Mouse (Mus musculus) liver, embryonic 15.5 days (tissue): Measurements from ENCODE around the gene Clip4. TPM values are rescaled to one million over a fixed set of nuclear protein-coding genes. Genes with fewer than 3 reads are reported as not detected.

ENCODE experiments used
- ATAC-seq: fragments of 200-750 bp; cut with Nextera tagmentation; 2 replicates; pipeline ENCODE4 v1.8.0; 2017; ENCODE audit warnings: moderate number of reproducible peaks, mild to moderate bottlenecking, moderate library complexity; ENCODE audit not compliant: insufficient read depth
- H3K27ac ChIP-seq: fragments of 300-500 bp; sonication (generic); replicated peaks from 2 replicates; pipeline ENCODE4 v1.5.1; 2015; ENCODE audit warnings: mild to moderate bottlenecking, inconsistent platforms
- H3K27me3 ChIP-seq: fragments of 300-500 bp; sonication (generic); 2 replicates; pipeline ENCODE4 v1.6.1; 2015; ENCODE audit warnings: mild to moderate bottlenecking, inconsistent platforms
- H3K36me3 ChIP-seq: fragments of 300-500 bp; sonication (generic); replicated peaks from 2 replicates; pipeline ENCODE4 v1.6.1; 2015; ENCODE audit warnings: moderate library complexity, mild to moderate bottlenecking, inconsistent platforms
- H3K4me1 ChIP-seq: fragments of 300-500 bp; sonication (generic); replicated peaks from 2 replicates; pipeline ENCODE4 v1.6.1; 2015; ENCODE audit warnings: inconsistent platforms
- H3K4me2 ChIP-seq: fragments of 300-500 bp; sonication (generic); 2 replicates; pipeline ENCODE4 v1.6.1; 2015; ENCODE audit warnings: moderate library complexity, mild to moderate bottlenecking, inconsistent platforms
- H3K4me3 ChIP-seq: fragments of 300-500 bp; sonication (generic); replicated peaks from 2 replicates; pipeline ENCODE4 v1.5.1; 2015; ENCODE audit warnings: mild to moderate bottlenecking, inconsistent platforms
- H3K9ac ChIP-seq: fragments of 300-500 bp; sonication (generic); 2 replicates; pipeline ENCODE4 v1.6.1; 2015; ENCODE audit warnings: moderate library complexity, mild to moderate bottlenecking, inconsistent platforms
- H3K9me3 ChIP-seq: fragments of 300-500 bp; sonication (generic); replicated peaks from 2 replicates; pipeline ENCODE4 v1.6.1; 2016; ENCODE audit warnings: inconsistent platforms
- WGBS: fragments of 180-500 bp; shearing (Covaris S2); methylation state at CpG from one replicate; pipeline ENCODE4 v1.1.7; 2015; ENCODE audit warnings: mixed read lengths; ENCODE audit not compliant: insufficient replicate concordance; 5-methylcytosine and 5-hydroxymethylcytosine counted together
- polyA plus RNA-seq: library from polyadenylated mRNA; unstranded; fragments of >200 nt; fragmentation: Nextera tagmentation; extraction: Ambion mirVana; gene quantifications from 2 replicates; pipeline ENCODE4 v1.2.1, GENCODE M21; 2015

Clip4 gene
- polyA plus RNA-seq, 1 experiment from 2014 or later, result 0.46 TPM

DNA sequence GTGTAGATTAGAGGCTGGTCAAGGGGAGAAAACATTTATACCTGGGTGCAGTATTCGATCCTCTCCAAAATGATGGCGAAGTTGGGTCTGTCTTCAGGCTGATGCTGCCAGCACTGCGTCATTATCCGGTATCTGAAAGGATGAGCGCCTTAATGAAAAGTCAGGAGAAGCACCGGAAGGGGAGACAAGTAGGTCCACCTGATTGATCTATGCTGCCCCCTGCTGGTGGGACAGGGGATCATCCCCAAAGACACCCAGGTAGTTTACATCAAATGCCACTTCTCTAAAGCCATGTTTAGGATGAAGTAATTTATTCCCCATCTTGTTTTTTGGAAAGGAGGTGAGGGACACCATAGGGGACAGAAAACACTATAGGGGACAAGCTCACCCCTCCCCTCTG, 105.8 kb downstream of the Clip4 start:
- Histone ChIP-seq H3K4me3 (no peak overlapping the region), H3K9ac (no peak overlapping the region), H3K9me3 (no peaks in the 10 kb centered on the region), H3K27me3 (peaks cover 9% of the 10 kb centered on the region), H3K36me3 (no peaks in the 10 kb centered on the region), H3K4me2 (no peak overlapping the region), H3K27ac (no peak overlapping the region), H3K4me1 (no peaks in the 10 kb centered on the region)
- no peak for ATAC-seq
- 34% methylated on average over 6 of the region's 6 CpGs for WGBS

DNA sequence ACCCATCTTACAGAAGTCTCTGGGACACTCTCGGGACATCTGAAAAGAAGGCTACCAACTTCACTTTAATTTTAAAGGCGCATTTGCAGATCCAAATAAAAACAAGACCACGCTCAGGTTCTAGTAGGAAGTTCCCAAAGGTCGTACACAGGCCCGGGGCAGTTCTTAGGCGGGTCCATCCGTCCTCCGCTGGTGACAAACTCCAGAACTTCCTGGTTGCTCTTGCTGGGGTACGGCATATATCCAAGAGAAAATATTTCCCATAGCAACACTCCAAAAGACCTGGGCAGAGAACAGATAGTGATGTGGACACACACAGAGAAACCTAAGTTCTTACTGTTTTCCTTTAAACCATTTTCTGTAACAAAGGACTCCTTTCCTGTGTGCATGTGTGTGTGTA, 106.5 kb downstream of the Clip4 start:
- no peaks in the 10 kb centered on the region for H3K9me3 ChIP-seq
- H3K9ac ChIP-seq, result no peak overlapping the region
- H3K4me1 ChIP-seq, result no peaks in the 10 kb centered on the region
- H3K4me2 ChIP-seq, result no peak overlapping the region
- WGBS, result 73% methylated on average over 9 of the region's 9 CpGs
- H3K4me3 ChIP-seq, result no peak overlapping the region
- peaks cover 1% of the 10 kb centered on the region for H3K27me3 ChIP-seq
- no peaks in the 10 kb centered on the region for H3K36me3 ChIP-seq
- H3K27ac ChIP-seq, result no peak overlapping the region
- ATAC-seq, result no peak

DNA sequence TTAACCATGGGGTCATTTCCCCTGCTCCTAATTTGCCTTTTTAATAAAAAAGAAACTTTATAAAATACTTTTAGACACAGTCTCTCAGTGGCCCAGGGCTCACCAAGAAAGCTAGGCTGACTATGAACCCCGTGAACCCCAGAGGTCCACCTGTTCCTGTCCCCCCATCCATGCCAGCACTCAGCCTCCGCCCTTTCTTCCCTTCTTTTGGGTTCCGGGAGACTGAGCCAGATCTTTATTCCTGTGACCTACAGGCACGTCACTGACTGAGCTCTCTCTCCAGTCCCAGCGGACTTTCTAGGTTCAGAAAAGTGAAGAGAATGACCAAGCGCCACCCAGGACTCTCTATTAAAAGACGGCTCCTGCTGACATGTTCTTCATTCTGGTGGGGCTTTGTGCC, 107.2 kb downstream of the Clip4 start:
- H3K9ac ChIP-seq, result no peak overlapping the region
- ATAC-seq, result no peak
- H3K4me2 ChIP-seq, result no peak overlapping the region
- H3K27me3 ChIP-seq, result no peaks in the 10 kb centered on the region
- H3K4me3 ChIP-seq, result no peak overlapping the region
- 55% methylated on average over 7 of the region's 7 CpGs for WGBS
- no peak overlapping the region for H3K27ac ChIP-seq
- no peaks in the 10 kb centered on the region for H3K9me3 ChIP-seq
- no peaks in the 10 kb centered on the region for H3K36me3 ChIP-seq
- H3K4me1 ChIP-seq, result no peaks in the 10 kb centered on the region

DNA sequence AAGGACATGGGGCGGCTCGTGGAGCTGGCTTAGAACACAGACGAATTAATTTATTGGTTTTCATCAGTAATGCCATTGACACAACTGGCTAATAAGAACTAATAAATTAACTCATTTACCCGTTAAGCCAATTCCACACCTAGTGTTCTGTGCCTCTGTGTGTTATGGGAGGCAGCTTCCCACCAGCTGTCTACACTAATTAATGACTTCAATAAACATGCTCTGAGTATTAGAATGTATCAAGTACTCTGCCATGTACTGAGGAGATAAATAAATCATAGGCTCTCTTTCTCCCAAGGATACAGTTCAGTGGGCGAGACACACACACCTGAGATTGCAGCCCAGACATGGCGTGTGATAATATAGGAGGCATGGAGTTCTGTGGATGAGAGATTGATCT, 113.1 kb downstream of the Clip4 start:
- H3K27ac ChIP-seq, result no peak overlapping the region
- no peaks in the 10 kb centered on the region for H3K36me3 ChIP-seq
- no peak for ATAC-seq
- H3K4me3 ChIP-seq, result no peak overlapping the region
- no peak overlapping the region for H3K9ac ChIP-seq
- no peak overlapping the region for H3K4me2 ChIP-seq
- WGBS, result 65% methylated on average over 6 of the region's 6 CpGs
- no peaks in the 10 kb centered on the region for H3K4me1 ChIP-seq
- no peaks in the 10 kb centered on the region for H3K27me3 ChIP-seq
- no peaks in the 10 kb centered on the region for H3K9me3 ChIP-seq

DNA sequence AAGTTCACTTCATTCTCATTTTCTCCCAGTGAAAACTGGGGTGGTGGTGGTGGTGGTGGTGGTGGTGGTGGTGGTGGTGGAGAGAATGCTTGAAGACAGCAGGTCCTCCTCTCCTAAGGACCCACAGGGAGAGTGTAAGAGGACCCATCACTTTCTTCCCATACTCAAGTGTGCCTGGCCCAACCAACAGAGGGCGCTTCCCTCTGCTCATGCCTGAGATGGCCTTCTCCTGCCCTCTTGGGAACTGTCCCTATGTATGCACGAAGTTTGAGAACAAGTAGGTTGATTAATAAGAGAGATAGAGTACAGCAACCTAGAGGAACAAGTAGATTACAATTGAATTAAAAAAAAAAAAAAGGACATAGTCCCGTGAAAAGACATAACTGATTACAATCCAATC, 140.8 kb downstream of the Clip4 start:
- WGBS, result 21% methylated on average over 3 of the region's 3 CpGs
- no peak overlapping the region for H3K4me2 ChIP-seq
- no peaks in the 10 kb centered on the region for H3K36me3 ChIP-seq
- no peak overlapping the region for H3K27ac ChIP-seq
- no peaks in the 10 kb centered on the region for H3K9me3 ChIP-seq
- H3K4me1 ChIP-seq, result no peaks in the 10 kb centered on the region
- H3K9ac ChIP-seq, result no peak overlapping the region
- H3K4me3 ChIP-seq, result no peak overlapping the region
- no peak for ATAC-seq
- no peaks in the 10 kb centered on the region for H3K27me3 ChIP-seq

DNA sequence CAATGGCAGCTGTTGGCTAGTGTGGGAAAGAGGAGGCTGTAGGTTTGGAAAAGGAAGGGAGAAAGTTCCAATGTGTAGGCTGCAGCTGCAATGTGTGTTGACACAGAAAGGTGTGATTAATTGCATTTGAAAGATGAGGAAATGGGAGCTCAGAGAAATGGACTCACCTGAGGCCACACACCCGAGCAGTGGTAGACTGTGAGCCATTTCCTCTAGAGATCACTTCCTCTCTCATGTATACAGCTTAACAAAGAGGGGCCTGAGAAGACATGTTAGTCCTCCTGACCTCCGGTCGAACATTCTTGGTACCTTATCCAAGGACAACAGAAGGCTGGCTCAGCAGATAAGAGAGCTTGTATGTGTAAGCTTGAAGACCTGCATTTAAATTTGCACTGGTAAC, 144.9 kb downstream of the Clip4 start:
- Histone ChIP-seq H3K36me3 (no peaks in the 10 kb centered on the region), H3K9me3 (no peaks in the 10 kb centered on the region), H3K4me3 (no peak overlapping the region), H3K4me1 (no peaks in the 10 kb centered on the region), H3K27me3 (no peaks in the 10 kb centered on the region), H3K27ac (no peak overlapping the region), H3K9ac (no peak overlapping the region), H3K4me2 (no peak overlapping the region)
- ATAC-seq, result no peak
- 14% methylated on average over 3 of the region's 3 CpGs for WGBS

Other genes starting within 250 kb of the Clip4 start
- gene Ndc80, start 241.6 kb upstream of the Clip4 start, polyA plus RNA-seq, result 31.5 and 32.2 TPM in 2 replicates
- 0.17 and 0.32 TPM in 2 replicates for gene Spdya, start 216.4 kb upstream of the Clip4 start, polyA plus RNA-seq
- gene Wdr43, start 152.6 kb upstream of the Clip4 start, polyA plus RNA-seq, result 32.9 and 33.3 TPM in 2 replicates
- gene Togaram2, start 95.2 kb upstream of the Clip4 start, polyA plus RNA-seq, result 0.16 TPM in 1 of 2 replicates, not detected in the other
- 0.05 TPM in 1 of 2 replicates, not detected in the other for gene Pcare, start 15.6 kb upstream of the Clip4 start, polyA plus RNA-seq